Mouse (Mus musculus) limb, embryonic 11.5 days (tissue): ENCODE data around the gene Ube4a. TPM values are rescaled to one million over a fixed set of nuclear protein-coding genes. Genes with fewer than 3 reads are reported as not detected.
A peak's percentile ranks its signal among the peaks of the same experiment; 100 is the strongest.

Source experiments
- ATAC-seq: fragments of 200-750 bp; cut with Nextera tagmentation; 2 replicates; pipeline ENCODE4 v1.8.0; 2017; ENCODE audit warnings: low read depth; ENCODE audit not compliant: insufficient number of reproducible peaks, low FRiP score, low TSS enrichment
- DNase-seq: peaks from one replicate; pipeline ENCODE4 v3.0.0-alpha.2; 2015; ENCODE audit warnings: low spot score
- H3K27ac ChIP-seq: fragments of 300-500 bp; sonication (generic); replicated peaks from 2 replicates; pipeline ENCODE4 v1.5.1; 2014; ENCODE audit warnings: low read depth, mild to moderate bottlenecking, low read length
- H3K27me3 ChIP-seq: fragments of 300-500 bp; sonication (generic); 2 replicates; pipeline ENCODE4 v1.6.1; 2014; ENCODE audit warnings: mild to moderate bottlenecking, low read length, mixed read lengths; ENCODE audit not compliant: control insufficient read depth, insufficient read depth
- H3K36me3 ChIP-seq: fragments of 300-500 bp; sonication (generic); 2 replicates; pipeline ENCODE4 v1.6.1; 2014; ENCODE audit warnings: mild to moderate bottlenecking, low read length, moderate library complexity, mixed read lengths; ENCODE audit not compliant: control insufficient read depth, insufficient read depth
- H3K4me1 ChIP-seq: fragments of 300-500 bp; sonication (generic); 2 replicates; pipeline ENCODE4 v1.6.1; 2014; ENCODE audit warnings: low read length, mixed read lengths; ENCODE audit not compliant: control insufficient read depth, insufficient read depth
- H3K4me2 ChIP-seq: fragments of 300-500 bp; sonication (generic); 2 replicates; pipeline ENCODE4 v1.6.1; 2014; ENCODE audit warnings: low read depth, mild to moderate bottlenecking, moderate library complexity; ENCODE audit not compliant: severe bottlenecking
- H3K4me3 ChIP-seq: fragments of 300-500 bp; sonication (generic); 2 replicates; pipeline ENCODE4 v1.5.1; 2014; ENCODE audit warnings: low read depth, low read length
- H3K9ac ChIP-seq: fragments of 300-500 bp; sonication (generic); 2 replicates; pipeline ENCODE4 v1.6.1; 2014; ENCODE audit warnings: mild to moderate bottlenecking, low read length
- H3K9me3 ChIP-seq: fragments of 300-500 bp; sonication (generic); 2 replicates; pipeline ENCODE4 v1.6.1; 2016; ENCODE audit warnings: low read length; ENCODE audit not compliant: control insufficient read depth
- WGBS: fragments of 180-500 bp; shearing (Covaris S2); extraction: QIAGEN DNeasy Blood & Tissue Kit; methylation state at CpG from one replicate; pipeline ENCODE4 v1.1.7; 2014; 5-methylcytosine and 5-hydroxymethylcytosine counted together
- polyA plus RNA-seq: library from polyadenylated mRNA; unstranded; fragments of >200 nt; fragmentation: Nextera tagmentation; extraction: Ambion mirVana; gene quantifications from 2 replicates; pipeline ENCODE4 v1.2.1, GENCODE M21; 2014

The Ube4a gene
- 27.9 and 31.6 TPM in 2 replicates for polyA plus RNA-seq

GRCm38 (mm10) chr9:44965126-44965832 is at the start of gene Ube4a:
TSS of gene Ube4a (minus strand) at chr9:44965600.
- Histone ChIP-seq H3K9me3 (no peaks in the 10 kb centered on the region), H3K9ac (peak within 1 kb of the TSS; percentile 59), H3K4me1 (peaks cover 4% of the 10 kb centered on the region), H3K27me3 (no peaks in the 10 kb centered on the region), H3K4me3 (peak within 1 kb of the TSS; percentile 63), H3K4me2 (peak within 1 kb of the TSS; percentile 82), H3K36me3 (no peaks in the 10 kb centered on the region), H3K27ac (no peak within 1 kb of the TSS; the same call in 1 of the 2 replicates)
- WGBS = under 1% methylated on average over 39 of the region's 39 CpGs
- ATAC-seq = peak; percentile 91
- peak; percentile 100 for DNase-seq

- no peaks in the 10 kb centered on the region for H3K9me3 ChIP-seq
- H3K4me1 ChIP-seq = no peaks in the 10 kb centered on the region
- H3K4me2 ChIP-seq = no peak overlapping the region
- H3K27ac ChIP-seq = no peak overlapping the region
- H3K36me3 ChIP-seq = no peaks in the 10 kb centered on the region
- H3K9ac ChIP-seq = no peak overlapping the region
- DNase-seq (no peak), ATAC-seq (no peak)
- no peak overlapping the region for H3K4me3 ChIP-seq
- 30% methylated on average over 2 of the region's 2 CpGs for WGBS
- H3K27me3 ChIP-seq = no peaks in the 10 kb centered on the region
Observed at GRCm38 (mm10) chr9:45014879-45015278, 49.5 kb upstream of the Ube4a start.

GRCm38 (mm10) chr9:45011291-45011690 is 45.9 kb upstream of the Ube4a start:
- no peaks in the 10 kb centered on the region for H3K4me1 ChIP-seq
- H3K4me3 ChIP-seq = no peak overlapping the region
- 0 out of 2 replicates have a peak, but pooled peaks cover 2% of the 10 kb centered on the region for H3K9me3 ChIP-seq
- H3K27me3 ChIP-seq = no peaks in the 10 kb centered on the region
- H3K27ac ChIP-seq = no peak overlapping the region
- H3K4me2 ChIP-seq = no peak overlapping the region
- 50% methylated on average over 6 of the region's 6 CpGs for WGBS
- no peak for DNase-seq
- no peaks in the 10 kb centered on the region for H3K36me3 ChIP-seq
- no peak for ATAC-seq
- no peak overlapping the region for H3K9ac ChIP-seq

- DNase-seq (no peak), ATAC-seq (no peak)
- Histone ChIP-seq H3K9me3 (0 out of 2 replicates have a peak, but pooled peaks cover 2% of the 10 kb centered on the region), H3K27me3 (no peaks in the 10 kb centered on the region), H3K9ac (no peak overlapping the region), H3K36me3 (no peaks in the 10 kb centered on the region), H3K4me1 (no peaks in the 10 kb centered on the region), H3K27ac (no peak overlapping the region), H3K4me3 (no peak overlapping the region), H3K4me2 (no peak overlapping the region)
- WGBS = 72% methylated on average over 4 of the region's 4 CpGs
Observed at GRCm38 (mm10) chr9:45010461-45010860, 45.1 kb upstream of the Ube4a start.

DNA sequence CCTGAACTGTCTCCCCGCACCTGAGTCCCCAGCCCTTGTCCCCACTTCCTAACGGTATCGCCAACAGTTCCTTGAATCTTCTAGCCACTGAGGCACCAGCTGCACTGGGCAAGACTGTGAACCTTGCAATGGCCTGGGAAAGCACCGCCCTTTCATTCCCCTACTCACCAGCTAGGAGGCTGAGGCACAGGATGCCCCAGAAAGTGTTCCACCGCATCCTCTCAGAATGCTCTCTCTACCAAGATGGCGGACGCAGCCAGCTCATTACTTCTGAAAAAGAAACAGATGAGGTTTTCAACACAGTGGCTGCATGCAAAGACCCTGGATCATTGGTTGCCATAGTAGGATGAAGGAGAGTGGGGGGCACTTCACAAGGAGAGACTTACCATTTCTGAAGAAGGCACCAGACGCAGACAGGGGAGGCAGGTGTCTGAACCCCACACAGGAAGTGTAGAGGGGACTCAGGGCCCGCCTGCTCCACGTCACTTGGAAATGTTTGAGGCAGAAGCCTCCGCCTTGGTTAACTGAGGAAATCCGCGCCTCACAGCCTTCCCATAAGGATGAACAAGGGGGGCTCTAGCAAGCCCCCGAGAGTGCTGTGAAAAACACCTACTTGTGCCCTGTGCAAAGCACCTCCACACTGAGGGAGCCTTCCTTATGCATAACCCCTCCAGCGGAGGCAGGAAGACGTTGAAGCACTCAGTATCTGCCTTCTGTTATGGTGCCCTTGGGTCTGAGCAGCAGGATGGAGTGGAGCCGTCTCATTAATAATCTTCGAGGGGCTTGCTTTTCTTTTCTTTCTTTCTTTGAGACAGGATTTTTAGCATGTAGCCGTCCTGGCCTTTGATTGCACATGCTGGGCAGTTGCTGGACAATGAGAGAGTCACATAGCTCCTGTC is 44.0 kb upstream of the Ube4a start, which contains the start of gene Cd3e:
Gene Cd3e (minus strand): TSS at position 448 of the 899 bp plus-strand sequence.
- DNase-seq (no peak), ATAC-seq (no peak)
- Histone ChIP-seq H3K9me3 (0 out of 2 replicates have a peak, but pooled peaks cover 2% of the 10 kb centered on the region), H3K27ac (no peak within 1 kb of the TSS), H3K36me3 (no peaks in the 10 kb centered on the region), H3K4me2 (no peak within 1 kb of the TSS), H3K4me1 (no peaks in the 10 kb centered on the region), H3K4me3 (no peak within 1 kb of the TSS), H3K27me3 (no peaks in the 10 kb centered on the region), H3K9ac (no peak within 1 kb of the TSS)
- WGBS = 87% methylated on average over 19 of the region's 19 CpGs

DNA sequence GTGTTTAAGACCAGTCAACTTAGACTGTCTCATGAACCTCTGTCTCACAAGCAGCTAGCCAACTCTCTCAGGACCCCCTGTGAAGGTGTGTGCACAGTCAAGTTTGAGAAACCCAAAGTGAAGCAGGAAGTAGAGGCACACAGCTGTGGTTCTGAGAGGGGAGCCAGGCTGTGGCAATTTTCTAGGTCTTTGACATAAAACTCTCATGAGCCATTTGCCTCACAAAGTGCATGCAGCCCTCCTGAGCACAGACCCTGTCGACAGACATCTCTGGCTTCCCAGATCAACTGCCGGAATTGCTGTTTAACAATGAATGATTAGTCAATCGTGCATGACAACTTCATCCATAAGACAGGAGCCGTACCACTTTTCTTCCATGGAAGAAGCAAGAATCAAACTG is 42.9 kb upstream of the Ube4a start:
- no peak overlapping the region for H3K4me3 ChIP-seq
- H3K4me2 ChIP-seq = no peak overlapping the region
- no peak overlapping the region for H3K27ac ChIP-seq
- no peaks in the 10 kb centered on the region for H3K4me1 ChIP-seq
- no peaks in the 10 kb centered on the region for H3K36me3 ChIP-seq
- DNase-seq = no peak
- 0 out of 2 replicates have a peak, but pooled peaks cover 2% of the 10 kb centered on the region for H3K9me3 ChIP-seq
- H3K9ac ChIP-seq = no peak overlapping the region
- no peak for ATAC-seq
- 80% methylated on average over 4 of the region's 4 CpGs for WGBS
- H3K27me3 ChIP-seq = no peaks in the 10 kb centered on the region

DNA sequence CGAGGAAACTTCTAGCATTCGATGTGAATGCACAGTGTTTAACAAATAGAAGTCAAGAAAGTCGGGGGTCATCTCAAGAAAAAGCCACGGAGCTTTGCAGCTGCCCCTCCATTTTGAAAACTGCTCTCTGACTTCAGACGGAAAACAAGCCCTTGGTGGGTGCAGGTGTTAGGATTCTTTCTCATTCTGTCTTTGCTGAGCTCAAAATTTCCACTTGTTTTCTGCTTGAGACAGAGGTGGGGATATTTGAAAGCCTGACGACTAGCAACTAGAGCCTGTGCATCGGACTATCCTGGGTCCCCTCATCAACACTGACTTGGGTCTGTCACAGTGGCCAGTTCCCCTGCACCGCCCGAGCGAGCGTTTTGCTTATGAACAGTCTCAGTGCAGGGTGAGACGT is 42.0 kb upstream of the Ube4a start:
- H3K27me3 ChIP-seq = no peaks in the 10 kb centered on the region
- ATAC-seq = no peak
- DNase-seq = no peak
- 0 out of 2 replicates have a peak, but pooled peaks cover 2% of the 10 kb centered on the region for H3K9me3 ChIP-seq
- no peak overlapping the region for H3K4me3 ChIP-seq
- H3K4me1 ChIP-seq = no peaks in the 10 kb centered on the region
- H3K9ac ChIP-seq = no peak overlapping the region
- no peaks in the 10 kb centered on the region for H3K36me3 ChIP-seq
- no peak overlapping the region for H3K27ac ChIP-seq
- no peak overlapping the region for H3K4me2 ChIP-seq
- 80% methylated on average over 12 of the region's 12 CpGs for WGBS

- no peak overlapping the region for H3K4me2 ChIP-seq
- WGBS = 75% methylated on average over 3 of the region's 3 CpGs
- H3K27me3 ChIP-seq = no peaks in the 10 kb centered on the region
- DNase-seq (no peak), ATAC-seq (no peak)
- no peak overlapping the region for H3K27ac ChIP-seq
- no peaks in the 10 kb centered on the region for H3K9me3 ChIP-seq
- no peak overlapping the region for H3K4me3 ChIP-seq
- no peak overlapping the region for H3K9ac ChIP-seq
- H3K36me3 ChIP-seq = no peaks in the 10 kb centered on the region
- H3K4me1 ChIP-seq = no peaks in the 10 kb centered on the region
Observed at GRCm38 (mm10) chr9:45000249-45000648, 34.8 kb upstream of the Ube4a start.
